Mouse (Mus musculus) MEL (cell line): ENCODE results near the gene Rasgef1b.

Source experiments
- CTCF ChIP-seq, 3 experiments: IDR thresholded peaks in 2 of 3; conservative IDR thresholded peaks in 1 of 3; 2 replicates each; pipeline ENCODE4 v1.5.1; 2011 to 2012; ENCODE audit warnings: low read length in 3 of 3, low read depth in 2 of 3, mild to moderate bottlenecking in 2 of 3, improper control_type of control experiment in 1 of 3, inconsistent platforms in 1 of 3, mixed read lengths in 1 of 3, moderate library complexity in 1 of 3; ENCODE audit not compliant: control insufficient read depth in 1 of 3, insufficient read depth in 1 of 3, poor library complexity in 1 of 3, severe bottlenecking in 1 of 3
- EP300 ChIP-seq, 2 experiments: IDR thresholded peaks; 2 replicates each; pipeline ENCODE4 v1.6.1; 2011; ENCODE audit warnings: improper control_type of control experiment in 2 of 2, low read length in 2 of 2, low read depth in 1 of 2, mild to moderate bottlenecking in 1 of 2
- KAT2A ChIP-seq: conservative IDR thresholded peaks from 2 replicates; pipeline ENCODE4 v1.6.1; 2012; ENCODE audit warnings: low read depth, low read length, improper control_type of control experiment, inconsistent platforms
- POLR2A ChIP-seq, 2 experiments: IDR thresholded peaks; 2 replicates each; pipeline ENCODE4 v1.6.1; 2011 to 2012; ENCODE audit warnings: low read length in 2 of 2, mild to moderate bottlenecking in 2 of 2, control low read depth in 1 of 2, improper control_type of control experiment in 1 of 2, low read depth in 1 of 2, moderate library complexity in 1 of 2; ENCODE audit not compliant: control insufficient read depth in 1 of 2, insufficient read depth in 1 of 2, poor library complexity in 1 of 2
- POLR2AphosphoS2 ChIP-seq: IDR thresholded peaks from 2 replicates; pipeline ENCODE4 v1.6.1; 2011; ENCODE audit warnings: low read length, improper control_type of control experiment
- SIN3A ChIP-seq: IDR thresholded peaks from 2 replicates; pipeline ENCODE4 v1.6.1; 2012; ENCODE audit warnings: low read length, improper control_type of control experiment, inconsistent platforms
- TBP ChIP-seq: IDR thresholded peaks from 2 replicates; pipeline ENCODE4 v1.8.0; 2011; ENCODE audit warnings: low read depth, low read length, improper control_type of control experiment
- UBTF ChIP-seq: IDR thresholded peaks from 2 replicates; pipeline ENCODE4 v1.6.1; 2012; ENCODE audit warnings: low read depth, mild to moderate bottlenecking, inconsistent platforms, low read length, improper control_type of control experiment, moderate library complexity, borderline replicate concordance; ENCODE audit not compliant: insufficient read depth
- USF1 ChIP-seq: IDR thresholded peaks from 2 replicates; pipeline ENCODE4 v1.6.1; 2014; ENCODE audit warnings: low read depth, mild to moderate bottlenecking, inconsistent platforms, low read length, improper control_type of control experiment, moderate library complexity
- USF2 ChIP-seq, 2 experiments: IDR thresholded peaks; 2 replicates each; pipeline ENCODE4 v1.6.1; 2011 to 2012; ENCODE audit warnings: improper control_type of control experiment in 2 of 2, low read length in 2 of 2, borderline replicate concordance in 1 of 2, inconsistent platforms in 1 of 2, low read depth in 1 of 2, mild to moderate bottlenecking in 1 of 2; ENCODE audit not compliant: insufficient read depth in 1 of 2
- ZNF384 ChIP-seq: IDR thresholded peaks from 2 replicates; pipeline ENCODE4 v1.6.1; 2012; ENCODE audit warnings: low read depth, mild to moderate bottlenecking, inconsistent platforms, low read length, improper control_type of control experiment

GRCm38 (mm10) chr5:99445242-99445641 is 283.6 kb downstream of the Rasgef1b start:
- TF ChIP-seq USF1 (no peak), SIN3A (no peak), EP300 (IDR thresholded peaks at IDR 0.05; ENCODE audit: low read depth in 1 of 2, low read length in 2 of 2) (no peak), ZNF384 (no peak), TBP (no peak), POLR2AphosphoS2 (no peak), CTCF (IDR thresholded peaks at IDR 0.05 in 2 of 3, conservative IDR thresholded peaks at IDR 0.05 in 1 of 3; ENCODE audit: control insufficient read depth in 1 of 3, insufficient read depth in 1 of 3, low read depth in 2 of 3, low read length in 3 of 3, poor library complexity in 1 of 3, severe bottlenecking in 1 of 3) (no peak), USF2 (IDR thresholded peaks at IDR 0.05; ENCODE audit: borderline replicate concordance in 1 of 2, insufficient read depth in 1 of 2, low read depth in 1 of 2, low read length in 2 of 2) (no peak), POLR2A (IDR thresholded peaks at IDR 0.05; ENCODE audit: control insufficient read depth in 1 of 2, insufficient read depth in 1 of 2, low read depth in 1 of 2, low read length in 2 of 2, poor library complexity in 1 of 2) (no peak), UBTF (no peak), KAT2A (no peak)
